Mouse (Mus musculus) retina, adult 2 months (tissue): ENCODE data around the gene Nop2.
A peak's percentile ranks its signal among the peaks of the same experiment; 100 is the strongest.

Source experiments
- DNase-seq: peaks from one replicate; pipeline ENCODE4 v3.0.0-alpha.2; 2012; ENCODE audit warnings: low read depth, low spot score

Gene Nop2

GRCm38 (mm10) chr6:125172474-125172873 is 40.8 kb downstream of the Nop2 start:
- no peak for DNase-seq

GRCm38 (mm10) chr6:125173256-125173655 is 41.5 kb downstream of the Nop2 start:
- no peak for DNase-seq

GRCm38 (mm10) chr6:125175469-125175868 is 43.8 kb downstream of the Nop2 start:
- no peak for DNase-seq

- DNase-seq: no peak
Measured at GRCm38 (mm10) chr6:125179601-125180000, 47.9 kb downstream of the Nop2 start.

GRCm38 (mm10) chr6:125182133-125182532 is 50.4 kb downstream of the Nop2 start:
- no peak for DNase-seq

- no peak for DNase-seq
Measured at GRCm38 (mm10) chr6:125186203-125186602, 54.5 kb downstream of the Nop2 start.

- DNase-seq: no peak
Measured at GRCm38 (mm10) chr6:125190816-125191215, 59.1 kb downstream of the Nop2 start.

GRCm38 (mm10) chr6:125191332-125192015 is 59.8 kb downstream of the Nop2 start, which contains the start of the genes Ncapd2 and Mrpl51:
Gene Ncapd2 (minus strand): TSS chr6:125191701.
Gene Mrpl51 (plus strand): TSS chr6:125191801.
- peak; percentile 89 for DNase-seq

- DNase-seq: peak; percentile 91
Measured at GRCm38 (mm10) chr6:125192016-125192714, 60.5 kb downstream of the Nop2 start.

GRCm38 (mm10) chr6:125192841-125193240 is 61.1 kb downstream of the Nop2 start:
- DNase-seq: no peak

GRCm38 (mm10) chr6:125193390-125193789 is 61.7 kb downstream of the Nop2 start:
- DNase-seq: no peak
